Mouse (Mus musculus): Measurements from ENCODE around the gene Rbpms2. TPM values are rescaled to one million over a fixed set of nuclear protein-coding genes. Genes with fewer than 3 reads are reported as not detected.

The Rbpms2 gene
- polyA plus RNA-seq, 1 experiment from 2014 or later = 2.5 TPM

GRCm38 (mm10) chr9:65631354-65632021, 2.0 kb downstream of the Rbpms2 start:
- Histone ChIP-seq H3K4me3 (ENCODE audit: low read depth, low read length) (peak overlapping the region; percentile 60), H3K4me2 (ENCODE audit: low read depth, low read length) (peak overlapping the region; percentile 97), H3K9ac (replicated peaks; ENCODE audit: low read depth, low read length) (peak overlapping the region; percentile 58), H3K27me3 (ENCODE audit: control insufficient read depth, insufficient read depth, low read length) (peaks cover 24% of the 10 kb centered on the region), H3K9me3 (ENCODE audit: control insufficient read depth, low read length) (no peaks in the 10 kb centered on the region), H3K4me1 (ENCODE audit: control insufficient read depth, insufficient read depth, low read length) (peaks cover 13% of the 10 kb centered on the region), H3K36me3 (ENCODE audit: control insufficient read depth, insufficient read depth, low read length) (no peaks in the 10 kb centered on the region), H3K27ac (ENCODE audit: low read depth, low read length) (no peak overlapping the region)
- ATAC-seq (ENCODE audit: low read depth) = no peak
- WGBS = 19% methylated on average over 16 of the region's 16 CpGs

DNA sequence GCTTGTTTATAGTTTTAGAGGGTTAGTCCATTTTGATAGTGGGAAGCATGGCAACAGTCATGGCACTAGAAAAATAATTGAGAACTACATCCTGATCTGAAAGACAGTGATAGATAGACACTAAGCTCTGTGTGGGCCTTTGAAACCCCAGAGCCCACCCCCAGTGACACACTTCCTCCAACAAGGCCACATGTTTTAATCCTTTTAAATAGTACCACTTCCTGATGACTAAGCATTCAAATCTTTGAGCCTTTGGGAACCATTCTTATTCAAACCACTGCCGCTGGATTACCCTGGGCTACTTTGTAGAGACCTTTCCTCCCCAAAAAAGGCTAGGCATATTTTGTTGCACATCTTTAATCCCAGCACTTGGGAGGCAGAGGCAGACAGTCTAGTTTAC, 6.3 kb downstream of the Rbpms2 start:
- peaks cover 14% of the 10 kb centered on the region for H3K27me3 ChIP-seq (ENCODE audit: control insufficient read depth, insufficient read depth, low read length)
- no peak overlapping the region for H3K27ac ChIP-seq (ENCODE audit: low read depth, low read length)
- H3K4me3 ChIP-seq (ENCODE audit: low read depth, low read length) = no peak overlapping the region
- no peaks in the 10 kb centered on the region for H3K36me3 ChIP-seq (ENCODE audit: control insufficient read depth, insufficient read depth, low read length)
- WGBS = 63% methylated on average over 1 of the region's 1 CpGs
- no peak for ATAC-seq (ENCODE audit: low read depth)
- no peak overlapping the region for H3K9ac ChIP-seq (replicated peaks; ENCODE audit: low read depth, low read length)
- no peak overlapping the region for H3K4me2 ChIP-seq (ENCODE audit: low read depth, low read length)
- peaks cover 4% of the 10 kb centered on the region; the same call in 1 of the 2 replicates for H3K4me1 ChIP-seq (ENCODE audit: control insufficient read depth, insufficient read depth, low read length)
- H3K9me3 ChIP-seq (ENCODE audit: control insufficient read depth, low read length) = no peaks in the 10 kb centered on the region

- no peaks in the 10 kb centered on the region for H3K36me3 ChIP-seq (ENCODE audit: control insufficient read depth, insufficient read depth, low read length)
- H3K27ac ChIP-seq (ENCODE audit: low read depth, low read length) = no peak overlapping the region
- H3K4me3 ChIP-seq (ENCODE audit: low read depth, low read length) = no peak overlapping the region
- H3K27me3 ChIP-seq (ENCODE audit: control insufficient read depth, insufficient read depth, low read length) = peaks cover 3% of the 10 kb centered on the region; the same call in 1 of the 2 replicates
- no peak overlapping the region for H3K9ac ChIP-seq (replicated peaks; ENCODE audit: low read depth, low read length)
- no peak for ATAC-seq (ENCODE audit: low read depth)
- H3K4me1 ChIP-seq (ENCODE audit: control insufficient read depth, insufficient read depth, low read length) = no peaks in the 10 kb centered on the region
- no peaks in the 10 kb centered on the region for H3K9me3 ChIP-seq (ENCODE audit: control insufficient read depth, low read length)
- 89% methylated on average over 4 of the region's 4 CpGs for WGBS
- H3K4me2 ChIP-seq (ENCODE audit: low read depth, low read length) = no peak overlapping the region
Observed at GRCm38 (mm10) chr9:65636926-65637325, 7.5 kb downstream of the Rbpms2 start.

DNA sequence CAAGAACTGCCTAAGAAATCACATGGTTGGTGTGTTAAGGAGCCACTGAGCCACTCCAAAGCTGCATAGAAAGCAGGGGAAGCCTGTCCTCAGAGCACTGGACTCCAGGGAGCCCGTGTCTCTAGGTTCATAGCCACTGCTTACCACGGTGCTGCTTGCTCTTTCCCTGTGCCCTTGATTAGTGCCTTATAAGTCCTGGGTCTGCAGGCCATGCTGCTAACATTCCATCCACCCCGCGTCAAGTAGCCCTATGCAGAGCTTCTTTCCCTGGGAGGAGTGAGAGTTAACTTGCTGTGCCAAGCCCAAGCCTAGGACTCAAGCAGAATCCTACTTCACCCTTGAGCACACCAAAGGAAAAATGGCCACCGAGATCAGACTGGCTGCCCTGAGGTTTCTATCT, 9.6 kb downstream of the Rbpms2 start:
- Histone ChIP-seq H3K9ac (replicated peaks; ENCODE audit: low read depth, low read length) (no peak overlapping the region), H3K36me3 (ENCODE audit: control insufficient read depth, insufficient read depth, low read length) (no peaks in the 10 kb centered on the region), H3K4me3 (ENCODE audit: low read depth, low read length) (no peak overlapping the region), H3K4me1 (ENCODE audit: control insufficient read depth, insufficient read depth, low read length) (no peaks in the 10 kb centered on the region), H3K27me3 (ENCODE audit: control insufficient read depth, insufficient read depth, low read length) (no peaks in the 10 kb centered on the region), H3K4me2 (ENCODE audit: low read depth, low read length) (no peak overlapping the region), H3K9me3 (ENCODE audit: control insufficient read depth, low read length) (no peaks in the 10 kb centered on the region), H3K27ac (ENCODE audit: low read depth, low read length) (no peak overlapping the region)
- WGBS = 62% methylated on average over 5 of the region's 5 CpGs
- ATAC-seq (ENCODE audit: low read depth) = no peak

DNA sequence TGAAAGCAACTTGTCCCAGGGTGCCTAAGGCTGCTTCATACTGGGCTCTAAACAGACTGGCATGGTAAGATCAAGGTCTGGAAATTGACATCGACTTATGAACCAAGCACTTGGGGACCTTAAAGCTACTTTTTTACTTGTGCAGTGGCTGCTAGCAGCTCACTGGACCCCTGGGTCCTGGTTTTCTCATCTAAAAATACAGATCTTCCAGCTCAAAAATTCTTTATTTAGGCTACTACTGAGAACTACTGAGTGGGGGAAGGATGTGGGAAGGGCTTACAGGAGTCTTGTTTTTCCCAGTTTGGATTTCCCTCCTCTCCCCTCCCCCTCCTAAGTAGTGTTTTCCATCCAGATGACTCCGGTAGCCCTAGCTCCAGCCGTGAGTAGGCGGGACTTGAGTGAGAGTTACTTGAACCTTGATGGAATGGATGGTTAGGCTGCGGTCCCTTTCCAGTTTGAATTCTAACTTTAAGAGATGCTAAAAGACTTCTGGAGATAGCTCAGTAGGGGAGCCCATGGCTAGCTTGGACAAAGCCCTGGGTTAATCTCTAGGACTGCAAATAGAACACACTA, 11.5 kb downstream of the Rbpms2 start:
- Histone ChIP-seq H3K4me2 (ENCODE audit: low read depth, low read length) (no peak overlapping the region), H3K9me3 (ENCODE audit: control insufficient read depth, low read length) (no peaks in the 10 kb centered on the region), H3K4me1 (ENCODE audit: control insufficient read depth, insufficient read depth, low read length) (no peaks in the 10 kb centered on the region), H3K27ac (ENCODE audit: low read depth, low read length) (no peak overlapping the region), H3K36me3 (ENCODE audit: control insufficient read depth, insufficient read depth, low read length) (no peaks in the 10 kb centered on the region), H3K4me3 (ENCODE audit: low read depth, low read length) (no peak overlapping the region), H3K9ac (replicated peaks; ENCODE audit: low read depth, low read length) (no peak overlapping the region), H3K27me3 (ENCODE audit: control insufficient read depth, insufficient read depth, low read length) (no peaks in the 10 kb centered on the region)
- no peak for ATAC-seq (ENCODE audit: low read depth)
- WGBS = 9% methylated on average over 5 of the region's 5 CpGs

DNA sequence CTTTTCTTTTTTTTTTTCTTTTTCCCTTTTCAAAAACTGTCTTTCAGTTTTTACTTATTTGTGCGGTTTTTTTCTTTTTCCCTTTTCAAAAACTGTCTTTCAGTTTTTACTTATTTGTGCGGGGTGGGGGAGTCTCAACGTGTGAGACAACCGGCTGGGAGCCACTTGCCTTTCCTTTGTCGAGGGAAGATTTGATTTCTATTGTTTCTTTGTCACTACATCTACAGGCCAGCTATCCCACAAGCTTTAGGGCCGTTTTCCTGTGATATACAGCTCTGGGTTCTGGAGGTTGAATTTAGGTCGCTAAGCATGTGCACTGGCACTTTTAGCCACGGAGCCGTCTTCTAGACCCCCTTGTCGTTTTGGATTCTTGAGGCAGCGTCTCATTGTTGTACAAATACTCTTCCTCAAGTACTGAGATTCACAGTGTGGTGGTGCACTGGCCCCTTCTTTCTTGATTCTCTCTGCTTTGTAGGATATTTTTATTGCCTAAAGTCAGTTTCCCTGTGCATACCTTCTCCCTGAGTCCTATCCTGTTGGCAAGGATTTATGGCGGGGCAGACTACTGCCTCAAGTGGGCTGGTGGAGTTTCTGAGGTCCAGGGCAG, 12.1 kb downstream of the Rbpms2 start:
- H3K9ac ChIP-seq (replicated peaks; ENCODE audit: low read depth, low read length) = no peak overlapping the region
- no peak overlapping the region for H3K27ac ChIP-seq (ENCODE audit: low read depth, low read length)
- no peak for ATAC-seq (ENCODE audit: low read depth)
- no peaks in the 10 kb centered on the region for H3K36me3 ChIP-seq (ENCODE audit: control insufficient read depth, insufficient read depth, low read length)
- H3K4me3 ChIP-seq (ENCODE audit: low read depth, low read length) = no peak overlapping the region
- H3K4me2 ChIP-seq (ENCODE audit: low read depth, low read length) = no peak overlapping the region
- 5% methylated on average over 12 of the region's 12 CpGs for WGBS
- H3K4me1 ChIP-seq (ENCODE audit: control insufficient read depth, insufficient read depth, low read length) = no peaks in the 10 kb centered on the region
- H3K9me3 ChIP-seq (ENCODE audit: control insufficient read depth, low read length) = no peaks in the 10 kb centered on the region
- no peaks in the 10 kb centered on the region for H3K27me3 ChIP-seq (ENCODE audit: control insufficient read depth, insufficient read depth, low read length)

GRCm38 (mm10) chr9:65642546-65642945, 13.1 kb downstream of the Rbpms2 start:
- Histone ChIP-seq H3K27ac (ENCODE audit: low read depth, low read length) (no peak overlapping the region), H3K4me1 (ENCODE audit: control insufficient read depth, insufficient read depth, low read length) (no peaks in the 10 kb centered on the region), H3K4me2 (ENCODE audit: low read depth, low read length) (no peak overlapping the region), H3K27me3 (ENCODE audit: control insufficient read depth, insufficient read depth, low read length) (no peaks in the 10 kb centered on the region), H3K4me3 (ENCODE audit: low read depth, low read length) (no peak overlapping the region), H3K36me3 (ENCODE audit: control insufficient read depth, insufficient read depth, low read length) (no peaks in the 10 kb centered on the region), H3K9me3 (ENCODE audit: control insufficient read depth, low read length) (no peaks in the 10 kb centered on the region), H3K9ac (replicated peaks; ENCODE audit: low read depth, low read length) (no peak overlapping the region)
- no peak for ATAC-seq (ENCODE audit: low read depth)

DNA sequence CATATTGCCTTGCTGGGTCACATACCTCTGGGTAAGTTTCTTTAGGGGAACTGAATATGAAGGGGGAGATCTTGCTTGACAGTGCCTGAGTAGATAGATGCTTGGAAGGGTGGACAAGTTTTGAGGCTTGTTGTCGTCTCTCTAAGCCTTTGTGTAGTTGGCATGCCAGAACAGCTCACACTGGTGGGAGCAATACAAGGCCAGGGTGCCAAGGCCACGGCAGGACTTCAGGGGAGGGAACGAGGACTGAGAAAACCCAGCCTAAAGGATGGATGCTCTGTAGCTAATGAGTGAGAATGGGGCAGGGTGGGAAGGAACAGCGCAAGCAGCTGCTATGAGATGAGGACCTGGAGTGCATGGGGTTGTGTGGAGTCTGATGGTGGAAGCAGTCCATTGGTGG, 15.5 kb downstream of the Rbpms2 start:
- WGBS = 89% methylated on average over 4 of the region's 4 CpGs
- Histone ChIP-seq H3K27ac (ENCODE audit: low read depth, low read length) (no peak overlapping the region), H3K4me1 (ENCODE audit: control insufficient read depth, insufficient read depth, low read length) (no peaks in the 10 kb centered on the region), H3K4me3 (ENCODE audit: low read depth, low read length) (no peak overlapping the region), H3K9ac (replicated peaks; ENCODE audit: low read depth, low read length) (no peak overlapping the region), H3K27me3 (ENCODE audit: control insufficient read depth, insufficient read depth, low read length) (no peaks in the 10 kb centered on the region), H3K4me2 (ENCODE audit: low read depth, low read length) (no peak overlapping the region), H3K9me3 (ENCODE audit: control insufficient read depth, low read length) (no peaks in the 10 kb centered on the region), H3K36me3 (ENCODE audit: control insufficient read depth, insufficient read depth, low read length) (no peaks in the 10 kb centered on the region)
- no peak for ATAC-seq (ENCODE audit: low read depth)

- 67% methylated on average over 3 of the region's 3 CpGs for WGBS
- H3K4me2 ChIP-seq (ENCODE audit: low read depth, low read length) = no peak overlapping the region
- ATAC-seq (ENCODE audit: low read depth) = no peak
Observed at GRCm38 (mm10) chr9:65645984-65646383, 16.5 kb downstream of the Rbpms2 start.

More at GRCm38 (mm10) chr9:65645984-65646383, 16.5 kb downstream of the Rbpms2 start:
- H3K4me1 ChIP-seq (ENCODE audit: control insufficient read depth, insufficient read depth, low read length) = no peaks in the 10 kb centered on the region
- no peaks in the 10 kb centered on the region for H3K27me3 ChIP-seq (ENCODE audit: control insufficient read depth, insufficient read depth, low read length)
- H3K9me3 ChIP-seq (ENCODE audit: control insufficient read depth, low read length) = no peaks in the 10 kb centered on the region
- no peak overlapping the region for H3K4me3 ChIP-seq (ENCODE audit: low read depth, low read length)
- no peak overlapping the region for H3K9ac ChIP-seq (replicated peaks; ENCODE audit: low read depth, low read length)
- H3K36me3 ChIP-seq (ENCODE audit: control insufficient read depth, insufficient read depth, low read length) = no peaks in the 10 kb centered on the region
- no peak overlapping the region for H3K27ac ChIP-seq (ENCODE audit: low read depth, low read length)

Measured in neural tube, embryonic 14.5 days (tissue).